Mouse (Mus musculus): Measurements from ENCODE around the gene Rptor.

DNA sequence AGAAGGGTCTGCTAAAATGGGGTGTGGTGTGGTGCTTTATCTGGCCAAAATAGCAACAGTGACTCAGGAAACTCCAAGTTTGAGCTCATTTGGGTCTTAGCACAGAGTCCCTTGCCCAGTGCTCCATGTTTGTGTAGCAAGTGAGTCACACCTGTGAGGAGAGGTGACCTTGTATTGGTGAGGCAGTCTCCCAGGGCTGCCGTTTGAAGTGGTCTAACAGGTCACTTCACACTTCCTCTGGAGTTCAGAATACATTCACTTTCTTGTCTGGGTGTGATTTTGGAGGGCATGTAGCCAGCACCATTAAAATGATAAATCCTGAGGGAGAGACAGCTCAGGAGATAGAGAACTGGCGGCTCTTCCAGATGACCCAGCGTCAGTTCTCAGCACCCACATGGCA is 115.4 kb downstream of the Rptor start:
- TF ChIP-seq POLR2A (IDR thresholded peaks at IDR 0.05; ENCODE audit: borderline replicate concordance, extremely low read depth, low read depth, low read length) (no peak), CTCF (IDR thresholded peaks at IDR 0.05; ENCODE audit: insufficient read depth, low read length) (no peak)
